ENCODE assay signal across 8 mouse cellular contexts in genomic region chrX:20663444-20663790, GRCm38 (mm10). TPM values are rescaled to one million over a fixed set of nuclear protein-coding genes. Genes with fewer than 3 reads are reported as not detected.
A peak's percentile ranks its signal among the peaks of the same experiment; 100 is the strongest.
DNase-seq lines count a peak whose midpoint lies in the region; ATAC-seq lines count a peak whose summit lies in the region.

No protein-coding gene starts in this region.

- no peaks in the 10 kb centered on the region for H3K9me3 ChIP-seq in lung, embryonic 16.5 days (ENCODE audit: control insufficient read depth, low read length)
- no peaks in the 10 kb centered on the region for H3K9me3 ChIP-seq in hindbrain, embryonic 11.5 days (ENCODE audit: control insufficient read depth, low read length)
- H3K9me3 ChIP-seq in liver, embryonic 12.5 days (replicated peaks): no peaks in the 10 kb centered on the region
- no peaks in the 10 kb centered on the region for H3K9me3 ChIP-seq in stomach, embryonic 14.5 days (ENCODE audit: control insufficient read depth, low read depth, low read length)

- H3K4me2 ChIP-seq in lung, embryonic 16.5 days (ENCODE audit: low read depth, low read length): peak overlapping the region; percentile 61
- H3K4me2 ChIP-seq in hindbrain, embryonic 11.5 days (replicated peaks; ENCODE audit: low read depth, low read length): peak overlapping the region; percentile 49
- H3K4me2 ChIP-seq in liver, embryonic 12.5 days: peak overlapping the region; percentile 74
- H3K4me2 ChIP-seq in stomach, embryonic 14.5 days (replicated peaks; ENCODE audit: low read depth, low read length): peak overlapping the region; percentile 58

- 17% methylated on average over 9 of the region's 9 CpGs for WGBS in lung, embryonic 16.5 days
- 13% methylated on average over 9 of the region's 9 CpGs for WGBS in hindbrain, embryonic 11.5 days
- WGBS in liver, embryonic 12.5 days (ENCODE audit: insufficient replicate concordance): 13% methylated on average over 9 of the region's 9 CpGs
- WGBS in stomach, embryonic 14.5 days: 24% methylated on average over 9 of the region's 9 CpGs

- peak; percentile 6 for ATAC-seq in lung, embryonic 16.5 days (ENCODE audit: low read depth)
- 0 out of 2 replicates have a peak, but pooled peaks have one; percentile 11 for ATAC-seq in hindbrain, embryonic 11.5 days (ENCODE audit: low FRiP score)
- ATAC-seq in liver, embryonic 12.5 days: peak; percentile 18; the same call in 1 of the 2 replicates
- no peak for ATAC-seq in stomach, embryonic 14.5 days (ENCODE audit: insufficient number of reproducible peaks, insufficient read depth, low FRiP score, low read depth)

- H3K27me3 ChIP-seq in lung, embryonic 16.5 days (ENCODE audit: control insufficient read depth, insufficient read depth, low read depth, low read length): no peaks in the 10 kb centered on the region
- H3K27me3 ChIP-seq in hindbrain, embryonic 11.5 days (ENCODE audit: control insufficient read depth, insufficient read depth, low read length): no peaks in the 10 kb centered on the region
- H3K27me3 ChIP-seq in liver, embryonic 12.5 days (replicated peaks): no peaks in the 10 kb centered on the region
- H3K27me3 ChIP-seq in stomach, embryonic 14.5 days (ENCODE audit: control insufficient read depth, insufficient read depth, low read length): no peaks in the 10 kb centered on the region

- H3K36me3 ChIP-seq in lung, embryonic 16.5 days (ENCODE audit: control insufficient read depth, insufficient read depth, low read length): peaks cover 2% of the 10 kb centered on the region; the same call in 1 of the 2 replicates
- H3K36me3 ChIP-seq in hindbrain, embryonic 11.5 days (ENCODE audit: control insufficient read depth, insufficient read depth, low read length): no peaks in the 10 kb centered on the region
- H3K36me3 ChIP-seq in liver, embryonic 12.5 days: peaks cover 40% of the 10 kb centered on the region
- 0 out of 2 replicates have a peak, but pooled peaks cover 3% of the 10 kb centered on the region for H3K36me3 ChIP-seq in stomach, embryonic 14.5 days (ENCODE audit: control insufficient read depth, insufficient read depth, low read length)

- H3K4me1 ChIP-seq in lung, embryonic 16.5 days (replicated peaks; ENCODE audit: control insufficient read depth, insufficient read depth, low read length): no peaks in the 10 kb centered on the region; the same call in 1 of the 2 replicates
- H3K4me1 ChIP-seq in hindbrain, embryonic 11.5 days (replicated peaks; ENCODE audit: control insufficient read depth, insufficient read depth, low read length): no peaks in the 10 kb centered on the region
- H3K4me1 ChIP-seq in liver, embryonic 12.5 days: peaks cover 33% of the 10 kb centered on the region
- no peaks in the 10 kb centered on the region for H3K4me1 ChIP-seq in stomach, embryonic 14.5 days (ENCODE audit: control insufficient read depth, insufficient read depth, low read length)

- peak overlapping the region; percentile 82 for H3K9ac ChIP-seq in lung, embryonic 16.5 days (ENCODE audit: low read length)
- peak overlapping the region; percentile 73 for H3K9ac ChIP-seq in hindbrain, embryonic 11.5 days (ENCODE audit: low read depth, low read length)
- peak overlapping the region; percentile 82 for H3K9ac ChIP-seq in liver, embryonic 12.5 days
- peak overlapping the region; percentile 73 for H3K9ac ChIP-seq in stomach, embryonic 14.5 days (replicated peaks; ENCODE audit: low read depth, low read length)

- H3K27ac ChIP-seq in lung, embryonic 16.5 days (ENCODE audit: low read length): peak overlapping the region; percentile 61
- H3K27ac ChIP-seq in hindbrain, embryonic 11.5 days (ENCODE audit: low read depth, low read length): no peak overlapping the region
- peak overlapping the region; percentile 86 for H3K27ac ChIP-seq in liver, embryonic 12.5 days
- H3K27ac ChIP-seq in stomach, embryonic 14.5 days (ENCODE audit: low read length): peak overlapping the region; percentile 69; the same call in 1 of the 2 replicates

- peak overlapping the region; percentile 68 for H3K4me3 ChIP-seq in lung, embryonic 16.5 days (ENCODE audit: low read length)
- H3K4me3 ChIP-seq in hindbrain, embryonic 11.5 days (ENCODE audit: low read depth, low read length): peak overlapping the region; percentile 60
- H3K4me3 ChIP-seq in liver, embryonic 12.5 days: peak overlapping the region; percentile 72
- H3K4me3 ChIP-seq in stomach, embryonic 14.5 days (ENCODE audit: low read depth, low read length): peak overlapping the region; percentile 59

- DNase-seq in adrenal gland, adult (ENCODE audit: inconsistent age in 2 of 2, low spot score in 1 of 2): peak; percentile 23 to 75
- no peak for DNase-seq in adrenal gland, adult 2 months
- no peak for DNase-seq in lung, adult 18-20 months
- no peak for DNase-seq in hindbrain, embryonic 11.5 days (ENCODE audit: low spot score)
- DNase-seq in left cerebral cortex, adult 8-10 months (ENCODE audit: low spot score in 2 of 2): no peak

RNA-seq across cellular contexts. Expression of gene Uba1, which starts 5.3 kb away (rescaled TPM):
- 100 to 1,000 TPM; 395 to 455 TPM for total RNA-seq in adrenal gland, adult 2 months (2021)
- 426 and 599 TPM in 2 replicates for polyA plus RNA-seq in adrenal gland, adult 2 months (2012; rRNA removed)
- polyA plus RNA-seq in lung, embryonic 16.5 days (2015; fragmentation: Nextera tagmentation; extraction: Ambion mirVana): 181 and 190 TPM in 2 replicates
- polyA plus RNA-seq in hindbrain, embryonic 11.5 days (2014; fragmentation: Nextera tagmentation; extraction: Ambion mirVana): 248 and 285 TPM in 2 replicates
- polyA plus RNA-seq in liver, embryonic 12.5 days (2016; fragmentation: Nextera tagmentation; extraction: Ambion mirVana): 170 and 172 TPM in 2 replicates
- 169 and 181 TPM in 2 replicates for polyA plus RNA-seq in stomach, embryonic 14.5 days (2014; fragmentation: Nextera tagmentation; extraction: Ambion mirVana)
- total RNA-seq in left cerebral cortex, adult 8-10 months (2022): 100 to 1,000 TPM; 334 to 390 (median 365) TPM

RNA-seq across cellular contexts. Expression of gene Cdk16, which starts 24.3 kb away (rescaled TPM):
- 100 to 1,000 TPM; 145 to 176 TPM for total RNA-seq in adrenal gland, adult 2 months (2021)
- 244 and 254 TPM in 2 replicates for polyA plus RNA-seq in adrenal gland, adult 2 months (2012; rRNA removed)
- 95.4 and 101 TPM in 2 replicates for polyA plus RNA-seq in lung, embryonic 16.5 days (2015; fragmentation: Nextera tagmentation; extraction: Ambion mirVana)
- 94.6 and 100 TPM in 2 replicates for polyA plus RNA-seq in hindbrain, embryonic 11.5 days (2014; fragmentation: Nextera tagmentation; extraction: Ambion mirVana)
- polyA plus RNA-seq in liver, embryonic 12.5 days (2016; fragmentation: Nextera tagmentation; extraction: Ambion mirVana): 64.9 and 66.2 TPM in 2 replicates
- 74.2 and 79.8 TPM in 2 replicates for polyA plus RNA-seq in stomach, embryonic 14.5 days (2014; fragmentation: Nextera tagmentation; extraction: Ambion mirVana)
- 100 to 1,000 TPM; 227 to 241 (median 232) TPM for total RNA-seq in left cerebral cortex, adult 8-10 months (2022)

RNA-seq across cellular contexts. Expression of gene Usp11, which starts 40.3 kb away (rescaled TPM):
- total RNA-seq in adrenal gland, adult 2 months (2021): 10 to 100 TPM; 23.4 to 25.5 TPM
- 13.6 and 14.7 TPM in 2 replicates for polyA plus RNA-seq in adrenal gland, adult 2 months (2012; rRNA removed)
- polyA plus RNA-seq in lung, embryonic 16.5 days (2015; fragmentation: Nextera tagmentation; extraction: Ambion mirVana): 41.4 and 42.3 TPM in 2 replicates
- 76.7 and 87.5 TPM in 2 replicates for polyA plus RNA-seq in hindbrain, embryonic 11.5 days (2014; fragmentation: Nextera tagmentation; extraction: Ambion mirVana)
- polyA plus RNA-seq in liver, embryonic 12.5 days (2016; fragmentation: Nextera tagmentation; extraction: Ambion mirVana): 13.7 and 14.2 TPM in 2 replicates
- 34.0 and 38.6 TPM in 2 replicates for polyA plus RNA-seq in stomach, embryonic 14.5 days (2014; fragmentation: Nextera tagmentation; extraction: Ambion mirVana)
- total RNA-seq in left cerebral cortex, adult 8-10 months (2022): 100 to 1,000 TPM; 115 to 130 (median 124) TPM

RNA-seq across cellular contexts. Expression of gene Ndufb11, which starts 46.0 kb away (rescaled TPM):
- total RNA-seq in adrenal gland, adult 2 months (2021): 100 to 1,000 TPM; 316 to 341 TPM
- polyA plus RNA-seq in adrenal gland, adult 2 months (2012; rRNA removed): 86.3 and 101 TPM in 2 replicates
- 253 and 258 TPM in 2 replicates for polyA plus RNA-seq in lung, embryonic 16.5 days (2015; fragmentation: Nextera tagmentation; extraction: Ambion mirVana)
- polyA plus RNA-seq in hindbrain, embryonic 11.5 days (2014; fragmentation: Nextera tagmentation; extraction: Ambion mirVana): 200 and 208 TPM in 2 replicates
- polyA plus RNA-seq in liver, embryonic 12.5 days (2016; fragmentation: Nextera tagmentation; extraction: Ambion mirVana): 167 and 174 TPM in 2 replicates
- 251 and 252 TPM in 2 replicates for polyA plus RNA-seq in stomach, embryonic 14.5 days (2014; fragmentation: Nextera tagmentation; extraction: Ambion mirVana)
- total RNA-seq in left cerebral cortex, adult 8-10 months (2022): 100 to 1,000 TPM; 135 to 153 (median 146) TPM

RNA-seq across cellular contexts. Expression of gene Rbm10, which starts 46.1 kb away (rescaled TPM):
- 10 to 100 TPM; 29.6 to 39.5 TPM for total RNA-seq in adrenal gland, adult 2 months (2021)
- polyA plus RNA-seq in adrenal gland, adult 2 months (2012; rRNA removed): 50.0 and 63.8 TPM in 2 replicates
- polyA plus RNA-seq in lung, embryonic 16.5 days (2015; fragmentation: Nextera tagmentation; extraction: Ambion mirVana): 66.3 and 68.7 TPM in 2 replicates
- 55.7 and 64.3 TPM in 2 replicates for polyA plus RNA-seq in hindbrain, embryonic 11.5 days (2014; fragmentation: Nextera tagmentation; extraction: Ambion mirVana)
- polyA plus RNA-seq in liver, embryonic 12.5 days (2016; fragmentation: Nextera tagmentation; extraction: Ambion mirVana): 47.5 and 49.6 TPM in 2 replicates
- 51.3 and 54.7 TPM in 2 replicates for polyA plus RNA-seq in stomach, embryonic 14.5 days (2014; fragmentation: Nextera tagmentation; extraction: Ambion mirVana)
- total RNA-seq in left cerebral cortex, adult 8-10 months (2022): 10 to 100 TPM; 38.5 to 42.3 (median 40.2) TPM

Comparison
In these comparisons a context has a peak if more than half of its experiments do, and no peak if none do; other contexts are left out.
1. DNase-seq: peak in adrenal gland, adult (2 of 2); none in adrenal gland, adult 2 months (single experiment), lung, adult 18-20 months (0 of 2), hindbrain, embryonic 11.5 days (single experiment) and left cerebral cortex, adult 8-10 months (0 of 2).
2. Peak in every context shown above with its lines, with median percentiles within 50 percentile points of each other: H3K4me2 ChIP-seq, H3K4me3 ChIP-seq and H3K9ac ChIP-seq.